Mouse (Mus musculus) lung, adult 2 months (tissue): ENCODE measurements at regions not wholly inside any gene's neighbourhood (a gene's known extent, or its start where the extent isn't known, plus 50 kb on each side); places are given as distances from the start of the nearest gene placed in this dataset.

Experiments
- DNase-seq: peaks from one replicate; pipeline ENCODE4 v3.0.0; 2022
- H3K4me1 ChIP-seq: fragments of 200-500 bp; 2 replicates; pipeline ENCODE4 v1.6.1; 2011; ENCODE audit warnings: low read length; ENCODE audit not compliant: control insufficient read depth, insufficient read depth
- H3K4me3 ChIP-seq: fragments of 200-500 bp; replicated peaks from 2 replicates; pipeline ENCODE3; 2011; ENCODE audit warnings: low read depth, mild to moderate bottlenecking, control low read depth, low read length; ENCODE audit errors: extremely low read depth
- CTCF ChIP-seq: fragments of 200-500 bp; IDR thresholded peaks from 2 replicates; pipeline ENCODE4 v1.5.1; 2011; ENCODE audit warnings: mild to moderate bottlenecking, low read length, control low read depth; ENCODE audit not compliant: insufficient read depth
- POLR2A ChIP-seq: fragments of 200-500 bp; IDR thresholded peaks from 2 replicates; pipeline ENCODE4 v1.6.1; 2011; ENCODE audit warnings: low read depth, mild to moderate bottlenecking, control low read depth, low read length, borderline replicate concordance; ENCODE audit errors: extremely low read depth
- WGBS: fragments of 180-500 bp; shearing (Covaris S2); methylation state at CpG from one replicate; pipeline ENCODE4 v1.1.7; 2018; 5-methylcytosine and 5-hydroxymethylcytosine counted together

GRCm38 (mm10) chr5:111805761-111806191, 72.1 kb downstream of the Gm26897 start:
- Histone ChIP-seq H3K4me3 (no peak overlapping the region), H3K4me1 (no peaks in the 10 kb centered on the region)
- no peak for DNase-seq
- WGBS = 31% methylated on average over 17 of the region's 17 CpGs
- no peak for TF ChIP-seq POLR2A
- TF ChIP-seq CTCF = no peak

- no peak overlapping the region for H3K4me3 ChIP-seq
- WGBS = 27% methylated on average over 7 of the region's 7 CpGs
- H3K4me1 ChIP-seq = no peaks in the 10 kb centered on the region
- TF ChIP-seq CTCF (no peak), POLR2A (no peak)
- no peak for DNase-seq
Measured at GRCm38 (mm10) chr5:111810079-111810808, 76.5 kb downstream of the Gm26897 start.

GRCm38 (mm10) chr5:111812581-111812980, 78.9 kb downstream of the Gm26897 start:
- Histone ChIP-seq H3K4me3 (no peak overlapping the region), H3K4me1 (no peaks in the 10 kb centered on the region)
- 40% methylated on average over 7 of the region's 7 CpGs for WGBS
- DNase-seq = no peak
- TF ChIP-seq CTCF (no peak), POLR2A (no peak)

- Histone ChIP-seq H3K4me1 (no peaks in the 10 kb centered on the region), H3K4me3 (no peak overlapping the region)
- no peak for TF ChIP-seq POLR2A
- no peak for TF ChIP-seq CTCF
- DNase-seq = no peak
- WGBS = 54% methylated on average over 6 of the region's 6 CpGs
Measured at GRCm38 (mm10) chr5:111813090-111813753, 79.5 kb downstream of the Gm26897 start.

- H3K4me3 ChIP-seq = no peak overlapping the region
- no peaks in the 10 kb centered on the region for H3K4me1 ChIP-seq
- DNase-seq = no peak
- TF ChIP-seq CTCF (no peak), POLR2A (no peak)
- 68% methylated on average over 20 of the region's 20 CpGs for WGBS
Measured at GRCm38 (mm10) chr5:111814893-111815760, 81.4 kb downstream of the Gm26897 start.

GRCm38 (mm10) chr5:111820963-111821362, 87.2 kb downstream of the Gm26897 start:
- H3K4me3 ChIP-seq = no peak overlapping the region
- no peak for DNase-seq
- H3K4me1 ChIP-seq = no peaks in the 10 kb centered on the region
- TF ChIP-seq POLR2A = no peak
- no peak for TF ChIP-seq CTCF
- WGBS = 96% methylated on average over 9 of the region's 9 CpGs

- no peak for DNase-seq
- H3K4me1 ChIP-seq = no peaks in the 10 kb centered on the region
- TF ChIP-seq POLR2A = no peak
- H3K4me3 ChIP-seq = no peak overlapping the region
Measured at GRCm38 (mm10) chr5:111822882-111823281, 89.2 kb downstream of the Gm26897 start.

- DNase-seq = no peak
- H3K4me1 ChIP-seq = no peaks in the 10 kb centered on the region
- TF ChIP-seq POLR2A = no peak
- TF ChIP-seq CTCF = no peak
- WGBS = 36% methylated on average over 4 of the region's 4 CpGs
- no peak overlapping the region for H3K4me3 ChIP-seq
Measured at GRCm38 (mm10) chr5:111823420-111823819, 89.7 kb downstream of the Gm26897 start.

GRCm38 (mm10) chr5:111823842-111824241, 90.1 kb downstream of the Gm26897 start:
- no peak for TF ChIP-seq CTCF
- TF ChIP-seq POLR2A = no peak
- 61% methylated on average over 5 of the region's 5 CpGs for WGBS
- no peak overlapping the region for H3K4me3 ChIP-seq
- no peaks in the 10 kb centered on the region for H3K4me1 ChIP-seq
- no peak for DNase-seq

GRCm38 (mm10) chr5:111824600-111825130, 90.9 kb downstream of the Gm26897 start:
- no peak for DNase-seq
- H3K4me1 ChIP-seq = no peaks in the 10 kb centered on the region
- no peak overlapping the region for H3K4me3 ChIP-seq
- TF ChIP-seq POLR2A = no peak
- no peak for TF ChIP-seq CTCF
- WGBS = 39% methylated on average over 4 of the region's 4 CpGs
